Mouse (Mus musculus): ENCODE results near the gene Mical3. TPM values are rescaled to one million over a fixed set of nuclear protein-coding genes. Genes with fewer than 3 reads are reported as not detected.

The Mical3 gene
- polyA plus RNA-seq, 1 experiment from 2014 or later = 37.0 TPM

GRCm38 (mm10) chr6:121126202-121126601 is 4.6 kb downstream of the Mical3 start:
- no peaks in the 10 kb centered on the region for H3K36me3 ChIP-seq (ENCODE audit: control insufficient read depth, insufficient read depth, low read length)
- H3K27ac ChIP-seq (ENCODE audit: low read length) = no peak overlapping the region
- H3K27me3 ChIP-seq (ENCODE audit: control insufficient read depth, insufficient read depth, low read depth, low read length) = no peaks in the 10 kb centered on the region
- H3K4me1 ChIP-seq (ENCODE audit: control insufficient read depth, insufficient read depth, low read length) = peaks cover 23% of the 10 kb centered on the region
- no peak overlapping the region for H3K9ac ChIP-seq (ENCODE audit: low read depth, low read length)
- no peaks in the 10 kb centered on the region for H3K9me3 ChIP-seq (replicated peaks; ENCODE audit: control insufficient read depth, low read length, poor library complexity, severe bottlenecking)
- no peak overlapping the region for H3K4me2 ChIP-seq (ENCODE audit: low read length)
- WGBS = 90% methylated on average over 5 of the region's 5 CpGs
- H3K4me3 ChIP-seq (ENCODE audit: low read depth, low read length) = no peak overlapping the region
- ATAC-seq = no peak

- 81% methylated on average over 5 of the region's 5 CpGs for WGBS
- H3K9me3 ChIP-seq (replicated peaks; ENCODE audit: control insufficient read depth, low read length, poor library complexity, severe bottlenecking) = no peaks in the 10 kb centered on the region
- H3K9ac ChIP-seq (ENCODE audit: low read depth, low read length) = no peak overlapping the region
- ATAC-seq = no peak; the same call in 1 of the 2 replicates
- no peaks in the 10 kb centered on the region for H3K27me3 ChIP-seq (ENCODE audit: control insufficient read depth, insufficient read depth, low read depth, low read length)
- no peaks in the 10 kb centered on the region for H3K36me3 ChIP-seq (ENCODE audit: control insufficient read depth, insufficient read depth, low read length)
- H3K4me1 ChIP-seq (ENCODE audit: control insufficient read depth, insufficient read depth, low read length) = peaks cover 9% of the 10 kb centered on the region
- H3K4me2 ChIP-seq (ENCODE audit: low read length) = no peak overlapping the region
- H3K27ac ChIP-seq (ENCODE audit: low read length) = no peak overlapping the region
- no peak overlapping the region for H3K4me3 ChIP-seq (ENCODE audit: low read depth, low read length)
Observed at GRCm38 (mm10) chr6:121122739-121123241, 8.0 kb downstream of the Mical3 start.

- no peak overlapping the region for H3K27ac ChIP-seq (ENCODE audit: low read length)
Observed at GRCm38 (mm10) chr6:121120776-121121175, 10.0 kb downstream of the Mical3 start.

GRCm38 (mm10) chr6:121117971-121118755 is 12.6 kb downstream of the Mical3 start:
- Histone ChIP-seq H3K4me1 (ENCODE audit: control insufficient read depth, insufficient read depth, low read length) (no peaks in the 10 kb centered on the region), H3K4me2 (ENCODE audit: low read length) (no peak overlapping the region), H3K9ac (ENCODE audit: low read depth, low read length) (no peak overlapping the region), H3K27ac (ENCODE audit: low read length) (no peak overlapping the region), H3K27me3 (ENCODE audit: control insufficient read depth, insufficient read depth, low read depth, low read length) (no peaks in the 10 kb centered on the region), H3K9me3 (replicated peaks; ENCODE audit: control insufficient read depth, low read length, poor library complexity, severe bottlenecking) (no peaks in the 10 kb centered on the region), H3K4me3 (ENCODE audit: low read depth, low read length) (no peak overlapping the region), H3K36me3 (ENCODE audit: control insufficient read depth, insufficient read depth, low read length) (peaks cover 3% of the 10 kb centered on the region; the same call in 1 of the 2 replicates)
- ATAC-seq = no peak
- 87% methylated on average over 15 of the region's 15 CpGs for WGBS

More at GRCm38 (mm10) chr6:121120776-121121175, 10.0 kb downstream of the Mical3 start:
- no peaks in the 10 kb centered on the region for H3K27me3 ChIP-seq (ENCODE audit: control insufficient read depth, insufficient read depth, low read depth, low read length)
- H3K4me1 ChIP-seq (ENCODE audit: control insufficient read depth, insufficient read depth, low read length) = 0 out of 2 replicates have a peak, but pooled peaks cover 2% of the 10 kb centered on the region
- no peaks in the 10 kb centered on the region for H3K9me3 ChIP-seq (replicated peaks; ENCODE audit: control insufficient read depth, low read length, poor library complexity, severe bottlenecking)
- 31% methylated on average over 7 of the region's 7 CpGs for WGBS
- H3K4me2 ChIP-seq (ENCODE audit: low read length) = no peak overlapping the region
- no peak overlapping the region for H3K9ac ChIP-seq (ENCODE audit: low read depth, low read length)
- H3K36me3 ChIP-seq (ENCODE audit: control insufficient read depth, insufficient read depth, low read length) = peaks cover 3% of the 10 kb centered on the region; the same call in 1 of the 2 replicates
- no peak overlapping the region for H3K4me3 ChIP-seq (ENCODE audit: low read depth, low read length)
- ATAC-seq = no peak

- no peak overlapping the region for H3K9ac ChIP-seq (ENCODE audit: low read depth, low read length)
- 76% methylated on average over 4 of the region's 4 CpGs for WGBS
- peaks cover 3% of the 10 kb centered on the region; the same call in 1 of the 2 replicates for H3K36me3 ChIP-seq (ENCODE audit: control insufficient read depth, insufficient read depth, low read length)
- H3K4me2 ChIP-seq (ENCODE audit: low read length) = no peak overlapping the region
- ATAC-seq = no peak
- no peaks in the 10 kb centered on the region for H3K4me1 ChIP-seq (ENCODE audit: control insufficient read depth, insufficient read depth, low read length)
- H3K27me3 ChIP-seq (ENCODE audit: control insufficient read depth, insufficient read depth, low read depth, low read length) = no peaks in the 10 kb centered on the region
- H3K4me3 ChIP-seq (ENCODE audit: low read depth, low read length) = no peak overlapping the region
- H3K9me3 ChIP-seq (replicated peaks; ENCODE audit: control insufficient read depth, low read length, poor library complexity, severe bottlenecking) = no peaks in the 10 kb centered on the region
- no peak overlapping the region for H3K27ac ChIP-seq (ENCODE audit: low read length)
Observed at GRCm38 (mm10) chr6:121117142-121117541, 13.7 kb downstream of the Mical3 start.

- ATAC-seq = no peak
- peaks cover 3% of the 10 kb centered on the region; the same call in 1 of the 2 replicates for H3K36me3 ChIP-seq (ENCODE audit: control insufficient read depth, insufficient read depth, low read length)
- H3K4me2 ChIP-seq (ENCODE audit: low read length) = no peak overlapping the region
- WGBS = 77% methylated on average over 10 of the region's 10 CpGs
- H3K27ac ChIP-seq (ENCODE audit: low read length) = no peak overlapping the region
- no peaks in the 10 kb centered on the region for H3K9me3 ChIP-seq (replicated peaks; ENCODE audit: control insufficient read depth, low read length, poor library complexity, severe bottlenecking)
- H3K27me3 ChIP-seq (ENCODE audit: control insufficient read depth, insufficient read depth, low read depth, low read length) = no peaks in the 10 kb centered on the region
- H3K9ac ChIP-seq (ENCODE audit: low read depth, low read length) = no peak overlapping the region
- no peak overlapping the region for H3K4me3 ChIP-seq (ENCODE audit: low read depth, low read length)
- peaks cover under 1% of the 10 kb centered on the region; the same call in 1 of the 2 replicates for H3K4me1 ChIP-seq (ENCODE audit: control insufficient read depth, insufficient read depth, low read length)
Observed at GRCm38 (mm10) chr6:121116434-121116833, 14.4 kb downstream of the Mical3 start.

GRCm38 (mm10) chr6:121111448-121112055 is 19.2 kb downstream of the Mical3 start:
- Histone ChIP-seq H3K36me3 (ENCODE audit: control insufficient read depth, insufficient read depth, low read length) (no peaks in the 10 kb centered on the region), H3K27me3 (ENCODE audit: control insufficient read depth, insufficient read depth, low read depth, low read length) (no peaks in the 10 kb centered on the region), H3K27ac (ENCODE audit: low read length) (no peak overlapping the region), H3K4me2 (ENCODE audit: low read length) (no peak overlapping the region), H3K9me3 (replicated peaks; ENCODE audit: control insufficient read depth, low read length, poor library complexity, severe bottlenecking) (no peaks in the 10 kb centered on the region), H3K4me1 (ENCODE audit: control insufficient read depth, insufficient read depth, low read length) (peaks cover 31% of the 10 kb centered on the region), H3K4me3 (ENCODE audit: low read depth, low read length) (no peak overlapping the region), H3K9ac (ENCODE audit: low read depth, low read length) (no peak overlapping the region)
- ATAC-seq = no peak
- 64% methylated on average over 10 of the region's 10 CpGs for WGBS

- peak overlapping the region; percentile 96 for H3K27ac ChIP-seq (ENCODE audit: low read length)
- ATAC-seq = peak; percentile 97
- H3K9me3 ChIP-seq (replicated peaks; ENCODE audit: control insufficient read depth, low read length, poor library complexity, severe bottlenecking) = no peaks in the 10 kb centered on the region
- no peaks in the 10 kb centered on the region for H3K27me3 ChIP-seq (ENCODE audit: control insufficient read depth, insufficient read depth, low read depth, low read length)
- H3K9ac ChIP-seq (ENCODE audit: low read depth, low read length) = peak overlapping the region; percentile 90
- peaks cover 38% of the 10 kb centered on the region for H3K4me1 ChIP-seq (ENCODE audit: control insufficient read depth, insufficient read depth, low read length)
- no peaks in the 10 kb centered on the region for H3K36me3 ChIP-seq (ENCODE audit: control insufficient read depth, insufficient read depth, low read length)
- WGBS = under 1% methylated on average over 42 of the region's 42 CpGs
- H3K4me2 ChIP-seq (ENCODE audit: low read length) = peak overlapping the region; percentile 95
- H3K4me3 ChIP-seq (ENCODE audit: low read depth, low read length) = peak overlapping the region; percentile 90
Observed at GRCm38 (mm10) chr6:121109998-121110603, 20.7 kb downstream of the Mical3 start.

All from midbrain, embryonic 16.5 days (tissue).